Mouse (Mus musculus) large intestine, adult 2 months (tissue): ENCODE results near the gene Entpd3. TPM values are rescaled to one million over a fixed set of nuclear protein-coding genes. Genes with fewer than 3 reads are reported as not detected.
A peak's percentile ranks its signal among the peaks of the same experiment; 100 is the strongest.

Experiments
- DNase-seq: peaks from one replicate; pipeline ENCODE4 v3.0.0-alpha.2; 2012; ENCODE audit warnings: low read depth, low spot score
- WGBS: fragments of 180-500 bp; shearing (Covaris S2); methylation state at CpG from one replicate; pipeline ENCODE4 v1.1.7; 2018; 5-methylcytosine and 5-hydroxymethylcytosine counted together
- polyA plus RNA-seq: library from polyadenylated mRNA; depleted of rRNA; stranded (reverse); fragments of >200 nt; gene quantifications from 2 replicates; pipeline ENCODE4 v1.2.3, GENCODE M21; 2012

Entpd3 gene
- polyA plus RNA-seq, 1 experiment, result 1.8 TPM

- DNase-seq, result peak; percentile 76
- whole genome bisulfite sequencing, result under 1% methylated on average over 43 of the region's 43 CpGs
Measured at GRCm38 (mm10) chr9:120577133-120577651, 37.6 kb downstream of the Entpd3 start.

- 30% methylated on average over 12 of the region's 12 CpGs for WGBS
Measured at GRCm38 (mm10) chr9:120577706-120578405, 38.2 kb downstream of the Entpd3 start.

DNA sequence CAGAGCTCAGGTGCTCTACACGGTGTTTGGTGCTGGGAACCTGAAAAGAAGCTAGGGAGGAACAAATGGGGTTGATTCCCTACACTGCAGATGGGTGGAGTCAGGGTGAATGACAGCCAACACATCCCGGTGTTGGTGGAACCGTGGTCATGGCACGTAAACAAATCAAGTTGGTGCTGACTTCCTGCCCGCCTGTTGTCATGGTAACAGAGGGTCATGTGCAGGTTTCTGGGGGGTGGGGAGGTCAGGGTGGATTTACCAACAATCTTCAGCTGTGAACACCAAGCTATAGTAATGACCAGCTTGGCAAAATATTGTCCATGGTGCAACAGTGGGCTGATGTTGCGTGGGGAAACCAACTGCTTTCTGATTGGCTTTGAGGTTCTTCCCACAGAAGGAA lies 39.1 kb downstream of the Entpd3 start:
- WGBS, result 39% methylated on average over 6 of the region's 6 CpGs
- DNase-seq, result no peak

More at GRCm38 (mm10) chr9:120577706-120578405, 38.2 kb downstream of the Entpd3 start:
- DNase-seq, result no peak

DNA sequence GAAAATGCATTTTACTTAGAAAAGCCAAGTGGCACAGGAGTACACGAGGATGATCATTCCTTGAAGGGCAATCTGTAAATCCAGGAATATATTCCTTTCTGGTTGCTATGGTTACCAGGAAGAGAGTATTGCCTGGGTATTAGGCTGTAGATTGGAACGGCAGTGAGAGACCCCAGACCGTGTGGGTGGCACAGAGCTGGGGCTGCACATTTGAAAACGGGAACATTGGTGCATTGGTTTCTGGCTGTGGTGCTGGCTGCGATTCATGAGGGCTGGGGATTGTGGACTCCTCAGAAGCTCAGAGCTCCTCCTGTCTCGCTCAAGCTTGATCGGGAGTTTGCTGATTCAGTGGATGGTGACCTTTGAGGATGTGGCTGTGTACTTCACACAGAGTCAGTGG lies 40.2 kb downstream of the Entpd3 start:
- WGBS, result 73% methylated on average over 7 of the region's 7 CpGs
- no peak for DNase-seq

DNA sequence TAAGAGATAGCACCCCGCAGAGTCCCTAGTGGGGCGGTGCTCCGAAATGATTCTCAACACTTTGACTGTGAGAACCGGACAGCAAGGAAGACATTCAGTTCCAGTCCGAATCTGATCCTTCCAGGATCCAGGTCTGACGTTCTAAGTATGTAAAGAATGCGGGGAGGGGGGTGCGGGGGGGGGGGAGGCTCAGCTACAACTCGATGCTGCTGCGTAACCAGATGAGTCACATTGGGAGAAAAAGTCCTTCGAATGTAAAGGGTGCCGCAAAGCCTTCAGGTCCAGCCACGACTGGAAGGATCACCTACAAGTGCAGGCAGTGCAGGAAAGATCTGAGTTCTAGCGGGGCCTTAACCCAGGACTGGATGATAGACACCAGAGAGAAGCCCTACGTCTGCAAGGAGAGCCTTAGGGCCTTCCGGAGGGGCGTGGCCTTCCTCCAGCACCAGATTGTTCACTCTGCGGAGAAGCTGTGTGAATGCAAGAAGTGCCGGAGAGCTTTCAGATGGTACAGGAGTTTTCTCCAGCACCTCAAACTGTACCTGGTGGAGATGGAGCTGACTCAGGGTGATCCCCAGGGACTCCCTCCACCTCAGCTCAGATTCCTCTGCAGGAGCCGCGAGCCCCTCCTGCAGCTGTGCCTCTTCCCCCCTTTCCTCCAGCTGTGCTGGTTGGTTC lies 42.5 kb downstream of the Entpd3 start:
- DNase-seq, result no peak
- 19% methylated on average over 21 of the region's 21 CpGs for WGBS

DNA sequence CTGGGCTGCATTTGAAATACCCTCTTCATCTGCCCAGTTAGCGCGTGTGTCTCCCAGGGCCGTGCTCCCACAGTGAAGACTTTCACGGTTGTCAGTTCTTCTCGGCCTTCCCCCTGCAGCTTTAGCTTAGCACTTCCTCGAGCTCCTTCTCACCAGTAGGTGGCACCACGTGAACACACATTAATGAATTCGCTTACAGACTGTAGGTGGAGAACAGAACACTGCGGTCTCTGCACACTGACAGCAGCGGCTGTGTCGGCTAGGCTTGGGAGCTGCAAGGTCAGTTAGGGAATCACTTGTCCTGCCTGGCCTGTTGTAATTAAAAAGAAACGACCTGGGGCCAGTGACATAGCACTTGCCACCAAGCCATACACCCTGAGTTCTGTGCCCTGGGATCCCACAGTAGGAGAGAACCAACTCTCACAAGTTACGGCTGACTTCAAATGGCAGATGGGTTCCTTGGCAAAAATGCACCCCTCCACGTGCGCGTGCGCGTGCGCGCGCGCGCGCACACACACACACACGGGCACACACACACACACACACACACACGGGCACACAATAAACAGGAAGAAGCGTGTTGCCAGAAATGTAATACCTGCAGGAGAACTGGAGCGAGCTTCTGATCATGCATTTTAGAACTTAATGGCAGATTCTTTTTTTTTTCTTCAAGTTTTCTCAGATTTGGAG lies 43.1 kb downstream of the Entpd3 start:
- peak; percentile 94 for DNase-seq
- WGBS, result 3% methylated on average over 28 of the region's 28 CpGs

GRCm38 (mm10) chr9:120583314-120583713 lies 43.7 kb downstream of the Entpd3 start:
- no peak for DNase-seq
- 71% methylated on average over 3 of the region's 3 CpGs for WGBS

DNA sequence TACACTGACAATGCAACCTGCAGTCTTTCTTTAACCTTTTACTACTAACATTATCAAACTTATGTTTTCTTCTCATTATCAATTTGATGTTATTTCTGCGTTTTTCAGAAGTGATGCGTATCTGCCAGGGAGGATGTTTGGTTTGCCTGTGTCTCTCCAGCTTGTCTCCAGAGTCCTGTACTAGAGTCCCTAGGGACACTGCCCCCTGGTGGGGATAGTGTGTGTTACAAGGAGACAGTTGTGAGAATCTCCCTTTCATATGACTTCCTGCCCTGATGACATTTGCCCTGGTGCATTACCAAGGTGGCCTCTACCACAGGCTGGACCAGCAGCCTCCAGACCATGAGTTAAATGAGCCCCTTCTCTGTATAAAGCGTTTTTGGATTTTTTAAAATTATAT lies 46.9 kb downstream of the Entpd3 start:
- 5% methylated on average over 3 of the region's 3 CpGs for WGBS
- peak; percentile 73 for DNase-seq

DNA sequence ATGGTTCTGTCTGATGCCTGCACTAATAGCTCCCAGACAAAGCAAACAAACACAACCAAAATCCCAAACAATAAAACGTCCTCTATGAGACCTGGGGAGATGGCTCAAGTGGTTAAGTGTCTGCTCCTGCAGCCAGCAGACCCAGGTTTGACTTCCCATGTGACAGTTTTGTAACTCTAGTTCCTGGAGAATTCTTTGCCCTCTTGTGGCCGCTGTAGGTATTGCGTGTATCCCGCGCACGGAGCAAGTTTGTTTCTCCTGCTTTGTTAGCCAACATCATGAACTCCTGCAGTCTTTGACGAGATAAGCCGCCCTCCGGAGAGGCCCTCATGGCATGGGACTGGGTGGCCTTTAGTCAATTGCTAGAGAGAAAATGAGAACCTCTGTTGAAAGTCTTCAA lies 51.9 kb downstream of the Entpd3 start:
- 1% methylated on average over 9 of the region's 9 CpGs for WGBS
- DNase-seq, result no peak

GRCm38 (mm10) chr9:120593383-120594101 lies 53.9 kb downstream of the Entpd3 start:
- 64% methylated on average over 9 of the region's 9 CpGs for WGBS
- no peak for DNase-seq

- DNase-seq, result no peak
- WGBS, result 70% methylated on average over 6 of the region's 6 CpGs
Measured at GRCm38 (mm10) chr9:120594839-120595238, 55.2 kb downstream of the Entpd3 start.

DNA sequence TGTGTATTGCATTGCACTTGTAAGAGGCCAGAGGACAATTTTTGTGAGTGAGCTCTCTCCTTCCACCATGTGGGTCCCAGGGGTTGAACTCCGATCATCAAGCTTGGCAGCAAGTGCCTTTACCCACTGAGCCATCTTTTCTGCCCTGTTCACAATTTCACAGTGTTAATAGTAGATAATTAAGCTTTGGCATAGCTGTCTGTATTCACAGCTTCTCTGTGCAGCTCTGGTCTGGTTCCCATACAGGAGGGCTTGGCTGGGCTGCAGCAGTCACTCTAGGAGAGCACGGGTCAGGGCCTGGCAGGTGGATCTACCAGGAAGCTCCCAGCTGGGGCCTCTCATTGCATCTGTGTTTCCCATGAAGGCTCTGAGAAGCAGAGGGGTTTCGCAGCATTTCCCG lies 55.7 kb downstream of the Entpd3 start:
- no peak for DNase-seq
- WGBS, result 71% methylated on average over 4 of the region's 4 CpGs

DNA sequence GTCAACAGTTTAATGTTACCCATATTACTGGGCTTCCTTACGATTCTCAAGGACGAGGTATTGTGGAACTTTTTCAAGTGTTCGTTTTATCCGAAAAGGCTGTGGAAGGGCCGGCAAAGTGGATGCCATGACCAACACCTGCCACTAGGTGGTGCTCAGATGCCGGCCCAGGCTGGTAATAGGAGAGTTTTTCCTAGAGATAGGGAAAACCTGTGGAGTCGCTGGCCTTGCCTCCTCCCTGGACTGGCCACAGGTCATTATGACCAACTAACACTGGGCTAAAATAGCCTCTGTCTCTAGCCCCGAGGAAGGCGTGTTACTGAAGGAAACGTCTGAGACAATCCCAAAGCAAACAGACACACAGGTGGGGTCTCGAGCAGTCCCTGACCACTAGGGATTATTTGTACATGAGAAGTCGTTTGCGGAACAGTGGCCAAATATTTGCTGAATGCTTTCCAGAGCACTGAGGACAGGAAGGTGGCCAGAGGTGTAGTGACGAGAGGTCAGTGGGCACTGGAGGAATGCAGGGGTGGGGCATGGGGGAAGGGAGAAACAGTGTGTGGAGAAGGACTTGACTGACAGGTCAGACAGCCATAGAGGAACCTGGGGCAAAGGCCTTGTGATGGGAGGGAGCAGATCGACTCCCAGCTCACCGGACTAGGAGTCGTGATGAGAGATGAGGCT lies 62.0 kb downstream of the Entpd3 start:
- 7% methylated on average over 17 of the region's 17 CpGs for WGBS

DNA sequence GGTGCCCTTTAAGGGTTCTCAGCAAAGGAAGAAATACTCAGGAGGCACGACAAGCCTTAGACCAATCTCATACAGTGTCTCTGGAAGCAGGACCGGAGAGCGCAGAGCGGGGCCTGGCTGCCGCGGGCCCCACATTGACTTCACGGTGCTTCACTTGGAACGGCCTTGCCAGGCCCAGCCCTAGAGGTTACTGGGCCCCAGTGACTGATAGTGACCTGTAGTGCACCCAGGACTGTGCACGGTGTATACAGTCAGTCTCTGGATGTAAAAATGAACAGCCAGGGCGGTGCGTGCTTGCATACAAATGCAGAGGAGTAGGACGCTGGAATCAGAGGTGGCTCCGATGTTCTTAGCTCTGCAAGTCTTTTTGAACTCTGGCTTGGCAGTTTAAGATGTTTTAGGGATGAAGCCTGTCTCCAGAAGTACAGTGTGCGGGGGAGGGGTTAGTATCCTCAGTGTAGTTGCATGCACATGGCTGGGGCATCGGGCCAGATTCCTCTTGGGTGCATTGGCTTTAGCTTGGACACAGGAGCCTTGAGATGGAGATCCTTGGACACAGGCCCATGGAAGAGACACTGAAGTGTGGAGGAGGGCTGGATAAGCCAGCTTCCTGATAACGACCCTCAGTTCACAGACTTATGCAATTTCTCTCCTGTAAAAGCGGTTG lies 62.7 kb downstream of the Entpd3 start:
- DNase-seq, result no peak
- 47% methylated on average over 17 of the region's 17 CpGs for WGBS

More for the DNA sequence above, 62.0 kb downstream of the Entpd3 start:
- DNase-seq, result peak; percentile 50

- WGBS, result 24% methylated on average over 23 of the region's 23 CpGs
- peak; percentile 50 for DNase-seq
Measured at GRCm38 (mm10) chr9:120602839-120603511, 63.4 kb downstream of the Entpd3 start.

GRCm38 (mm10) chr9:120603512-120603908 lies 63.9 kb downstream of the Entpd3 start:
- DNase-seq, result no peak
- 79% methylated on average over 10 of the region's 10 CpGs for WGBS

GRCm38 (mm10) chr9:120603956-120604355 lies 64.3 kb downstream of the Entpd3 start:
- WGBS, result 75% methylated on average over 12 of the region's 12 CpGs

GRCm38 (mm10) chr9:120611055-120611454 lies 71.4 kb downstream of the Entpd3 start:
- DNase-seq, result no peak

More at GRCm38 (mm10) chr9:120603956-120604355, 64.3 kb downstream of the Entpd3 start:
- DNase-seq, result no peak
